Mouse (Mus musculus): Measurements from ENCODE around the gene Plcb4.

Gene Plcb4

DNA sequence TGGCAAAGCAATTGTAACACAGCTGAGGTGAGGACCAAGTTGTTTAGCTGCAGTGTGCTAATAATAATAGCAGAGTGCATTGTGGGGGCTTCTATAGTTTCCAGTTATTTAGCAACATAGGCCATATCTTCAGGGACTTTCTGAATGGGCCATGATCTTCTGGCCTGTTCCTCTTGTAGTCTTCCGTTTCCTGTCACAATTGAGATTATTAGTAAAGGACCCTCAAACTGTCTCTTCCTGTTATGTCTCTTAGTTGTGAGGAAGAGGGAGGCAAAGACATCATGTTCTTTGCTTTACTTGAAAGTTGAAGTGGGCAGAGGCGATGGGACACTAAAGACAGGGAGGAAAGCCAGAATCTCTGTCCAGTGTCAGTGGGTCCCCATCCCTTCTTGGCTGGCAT is 195.2 kb downstream of the Plcb4 start:
- no peak for DNase-seq (ENCODE audit: low read depth, low spot score)

DNA sequence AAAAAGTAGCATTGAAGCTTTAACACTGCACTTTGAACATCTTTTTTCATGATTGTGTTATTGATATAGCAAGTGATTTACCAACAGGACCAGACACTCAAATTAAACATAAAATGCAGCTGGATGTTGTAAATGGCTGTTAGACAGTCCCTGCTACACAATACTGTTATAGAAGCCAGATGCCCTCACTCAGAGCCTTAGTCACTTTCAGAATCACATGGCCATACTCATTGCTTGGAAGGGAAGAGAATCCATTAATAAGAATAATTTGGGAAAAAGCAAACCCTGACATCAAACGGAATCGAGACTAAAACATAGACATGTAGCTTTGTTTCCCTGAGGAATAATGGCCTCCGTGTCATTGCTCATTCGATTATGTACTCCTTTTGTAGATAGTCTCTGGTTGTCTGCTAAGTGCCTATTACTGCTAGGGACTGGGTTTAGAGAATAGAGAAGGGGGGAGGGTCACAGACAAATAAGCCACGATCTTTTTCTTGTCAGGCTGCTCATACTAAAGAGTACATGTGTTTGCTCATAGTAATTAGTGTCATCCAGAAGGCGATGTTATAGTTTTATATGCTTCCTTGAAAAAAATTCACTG is 197.2 kb downstream of the Plcb4 start:
- DNase-seq (ENCODE audit: low read depth, low spot score): no peak

DNA sequence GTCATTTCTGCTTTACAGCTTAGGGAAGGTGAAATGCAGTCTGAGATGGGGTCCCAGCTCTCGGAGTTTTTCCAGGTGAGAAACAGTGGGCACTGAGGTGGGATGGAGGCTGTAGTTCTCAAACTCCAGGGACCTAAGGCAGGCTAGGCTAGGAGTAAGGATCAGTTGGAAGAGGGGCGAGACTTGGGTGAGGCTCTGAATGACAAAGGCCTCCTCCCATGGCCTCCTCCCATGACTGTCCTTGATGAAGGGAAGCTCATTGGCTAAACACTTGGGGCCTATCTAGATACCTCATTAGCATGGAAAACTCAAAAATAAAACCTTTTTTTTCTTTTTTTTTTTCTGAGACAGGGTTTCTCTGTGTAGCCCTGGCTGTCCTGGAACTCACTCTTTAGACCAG is 198.0 kb downstream of the Plcb4 start:
- no peak for DNase-seq (ENCODE audit: low read depth, low spot score)

DNA sequence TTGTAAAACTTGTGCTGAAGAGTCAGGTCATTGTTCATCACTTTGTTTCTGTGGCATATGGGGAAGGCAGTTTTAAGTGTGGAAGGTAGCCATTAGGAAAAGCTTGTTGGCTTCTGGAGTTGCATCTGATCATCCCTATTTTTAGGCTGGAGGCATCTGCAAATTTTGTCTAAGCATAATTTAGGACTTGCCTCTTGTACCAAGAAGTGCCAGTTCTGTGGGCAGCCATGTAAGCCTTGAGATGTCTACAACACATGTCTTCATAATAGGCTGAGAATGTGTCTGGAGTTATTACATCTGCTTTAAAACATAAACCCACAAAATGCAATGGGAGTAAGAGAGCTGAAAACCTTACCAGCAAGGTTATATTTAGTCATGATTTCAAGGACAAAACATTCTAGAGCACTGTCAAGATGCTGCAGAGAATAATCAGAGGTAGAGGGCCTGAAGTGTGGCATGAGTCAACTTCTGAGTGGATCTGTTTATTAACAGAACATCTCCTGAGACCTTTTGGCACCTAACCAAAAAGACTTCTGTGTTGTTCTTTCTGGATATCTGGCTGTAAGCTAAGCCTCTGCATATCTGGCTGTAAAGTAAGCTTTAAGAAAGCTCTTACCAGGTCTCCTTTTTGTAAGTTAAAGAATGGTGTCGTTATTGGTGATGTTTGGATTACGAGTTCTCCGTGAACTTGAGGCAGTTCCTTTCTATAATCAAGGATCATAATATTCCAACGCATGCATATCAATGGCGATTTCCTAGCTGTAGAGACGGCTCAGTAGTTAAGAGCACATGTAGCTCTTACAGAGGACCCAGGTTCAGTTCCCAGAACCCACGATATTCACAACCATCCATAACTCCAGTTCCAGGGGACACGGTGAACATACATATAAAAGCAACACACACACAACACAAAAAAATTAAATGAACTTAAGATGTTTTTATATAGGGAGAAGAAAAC is 203.0 kb downstream of the Plcb4 start:
- no peak for DNase-seq (ENCODE audit: low read depth, low spot score)

DNA sequence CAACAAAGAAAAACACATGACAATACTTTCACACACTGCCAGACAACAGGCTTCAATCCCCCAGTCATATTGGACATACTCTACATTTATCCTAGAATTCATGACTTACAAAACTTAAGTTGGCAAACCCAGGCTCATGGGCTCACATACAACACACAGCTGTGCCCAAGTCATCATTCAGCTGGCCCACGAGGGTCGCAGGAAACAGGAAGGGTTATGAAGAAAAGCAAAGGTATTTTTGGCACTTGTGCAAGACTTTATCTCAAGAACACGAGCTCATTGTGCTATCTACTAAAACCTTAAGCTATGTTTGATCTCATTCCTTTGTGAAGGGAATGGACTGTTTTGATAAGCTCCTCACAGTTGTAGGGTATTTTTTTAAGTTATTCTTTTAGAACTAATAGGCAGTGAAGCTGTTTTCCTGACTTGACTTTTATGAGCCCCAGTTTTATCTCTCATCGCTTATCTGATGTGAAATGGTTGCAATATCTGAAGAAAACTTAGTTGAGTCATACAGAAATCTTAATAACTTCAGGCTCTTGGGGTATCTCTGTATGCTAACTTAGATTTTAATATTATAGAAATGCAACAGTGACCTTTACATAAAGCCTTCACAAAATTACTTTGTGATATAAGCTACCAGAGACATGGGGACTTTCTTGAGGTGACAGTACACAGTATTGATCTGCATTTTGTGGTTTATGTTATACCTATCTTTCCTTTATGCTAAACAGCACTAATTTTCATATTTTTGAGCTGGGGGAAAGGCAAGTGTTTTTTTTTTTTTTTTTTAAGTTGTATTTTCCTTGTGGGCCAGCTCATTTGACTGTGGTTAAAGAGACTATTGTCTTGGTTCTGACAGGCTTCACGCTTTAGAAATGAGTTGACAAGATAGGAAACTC is 203.9 kb downstream of the Plcb4 start:
- no peak for DNase-seq (ENCODE audit: low read depth, low spot score)

DNA sequence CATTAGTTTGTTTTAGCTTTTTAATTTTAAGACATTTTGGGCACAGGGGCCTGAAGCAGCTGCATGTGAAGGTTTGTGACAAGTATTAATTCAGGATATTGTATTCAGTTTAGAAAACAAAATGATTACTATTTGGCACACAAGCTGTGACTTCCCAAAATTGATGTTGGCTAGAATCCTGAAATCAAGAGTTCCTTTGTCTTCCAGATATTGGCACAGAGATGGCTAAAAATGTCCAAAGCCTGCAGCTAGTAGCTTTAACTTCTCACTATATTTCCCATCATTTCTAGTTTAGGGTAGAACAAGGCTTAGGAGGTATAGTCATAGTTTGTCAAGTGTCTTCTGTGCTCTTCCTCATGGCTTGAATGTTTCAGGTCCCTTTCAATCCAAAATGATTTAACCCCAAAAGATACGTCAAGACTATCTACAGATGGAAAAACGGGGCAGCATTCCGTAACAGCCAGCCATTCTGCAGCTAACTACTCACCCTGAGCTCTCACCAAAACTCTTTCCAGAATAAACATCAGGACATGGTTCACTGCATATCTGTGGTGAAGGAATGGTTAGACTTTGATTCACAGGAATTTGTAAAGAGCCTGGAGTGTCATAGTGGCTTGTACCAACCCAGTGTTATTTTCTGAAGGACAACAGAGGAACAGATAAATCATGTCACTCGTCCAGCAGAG is 204.7 kb downstream of the Plcb4 start:
- DNase-seq (ENCODE audit: low read depth, low spot score): no peak

DNA sequence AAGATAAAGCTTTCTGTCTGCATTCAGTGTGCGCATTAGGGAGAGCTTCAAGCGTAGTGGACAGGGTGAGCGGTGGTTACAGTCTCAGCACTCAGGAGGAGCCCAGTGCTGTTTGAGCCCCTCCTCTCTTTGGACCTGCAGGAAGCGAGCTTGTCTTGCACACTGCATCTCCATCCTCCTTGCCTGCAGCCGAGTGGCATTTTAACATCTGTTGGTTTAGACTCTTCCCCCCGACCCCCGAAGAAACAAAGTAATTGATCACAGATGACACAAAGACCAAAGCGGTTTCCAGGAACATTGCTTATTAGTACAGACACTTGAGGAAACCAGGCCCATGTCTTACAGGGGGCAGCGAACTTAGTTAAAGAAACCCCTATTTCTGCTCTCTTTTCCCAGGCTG is 207.6 kb downstream of the Plcb4 start:
- DNase-seq (ENCODE audit: low read depth, low spot score): no peak

DNA sequence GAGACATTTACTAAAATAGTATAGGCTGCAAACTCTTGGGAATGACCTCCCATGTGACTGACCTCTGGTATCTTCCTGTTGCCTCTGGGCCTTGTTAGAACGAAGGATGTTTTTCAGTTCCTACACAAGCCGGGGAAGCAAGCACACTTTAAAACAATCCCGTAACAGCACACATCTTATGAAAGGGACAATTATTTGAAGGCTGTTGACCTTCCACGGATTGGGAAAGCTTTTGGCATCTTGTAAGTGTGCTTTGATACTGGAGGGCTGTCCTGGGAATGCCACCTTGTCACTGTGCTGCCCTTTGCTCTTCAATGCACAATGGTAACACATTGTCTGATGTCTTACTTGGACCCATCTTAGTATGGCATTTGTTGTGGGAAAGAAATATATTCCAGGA is 208.0 kb downstream of the Plcb4 start:
- DNase-seq (ENCODE audit: low read depth, low spot score): no peak

DNA sequence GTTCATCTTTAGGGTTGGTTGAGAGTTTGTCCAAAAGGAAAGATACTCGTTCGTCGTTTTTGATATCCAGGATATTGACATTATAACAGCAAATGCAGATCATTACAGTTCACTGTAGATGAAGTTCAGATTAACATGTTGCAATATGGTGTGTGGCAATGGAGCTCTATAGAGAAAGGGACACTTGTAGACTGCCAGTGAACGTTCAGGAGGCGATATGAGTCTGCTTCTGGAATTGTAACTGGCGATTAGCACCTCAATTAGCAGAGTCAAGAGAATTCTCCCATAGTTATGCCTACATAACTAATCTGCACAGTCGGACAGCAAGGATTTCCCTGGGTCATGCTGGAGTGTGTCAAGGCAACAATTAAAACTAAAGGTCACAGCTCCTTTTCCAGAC is 210.8 kb downstream of the Plcb4 start:
- DNase-seq (ENCODE audit: low read depth, low spot score): no peak

DNA sequence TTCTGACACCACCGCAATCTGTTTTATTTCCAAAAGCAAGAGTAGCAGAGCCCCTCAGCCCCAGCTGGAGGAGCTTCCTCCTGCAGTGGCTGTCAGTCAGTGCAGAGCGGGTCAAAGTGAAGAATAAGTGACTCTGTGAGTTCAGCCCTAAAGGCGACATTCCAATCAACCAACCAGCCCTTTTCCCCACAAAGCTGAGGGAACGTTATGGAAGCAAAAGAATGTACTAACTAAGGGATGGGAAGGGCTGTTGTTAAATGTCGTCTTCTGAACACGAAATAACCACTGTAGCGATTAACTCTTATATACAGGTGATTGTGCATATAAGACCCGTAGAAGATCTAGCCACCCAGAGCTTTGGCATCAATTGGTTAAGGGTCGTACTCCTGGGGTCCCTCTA is 214.3 kb downstream of the Plcb4 start:
- no peak for DNase-seq (ENCODE audit: low read depth, low spot score)

DNA sequence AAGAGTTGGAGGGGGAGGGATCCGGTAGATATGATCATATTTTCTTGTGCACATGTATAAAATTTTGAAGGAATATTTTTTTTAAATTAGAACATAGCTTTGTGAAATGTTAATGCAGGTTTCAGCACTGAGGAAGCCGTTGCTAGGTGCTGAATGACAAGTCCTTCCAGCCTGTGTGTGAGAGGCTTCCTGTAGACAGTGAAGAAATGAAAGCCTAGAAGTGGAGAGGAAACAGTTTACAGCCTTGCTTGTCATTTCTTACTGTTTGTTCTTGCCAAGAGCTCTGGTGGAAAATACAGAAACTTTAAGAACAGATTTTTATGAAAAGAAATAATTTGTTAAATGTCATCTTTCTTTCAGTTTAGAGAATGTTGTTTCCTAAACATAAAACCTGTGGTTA is 214.9 kb downstream of the Plcb4 start:
- no peak for DNase-seq (ENCODE audit: low read depth, low spot score)

DNA sequence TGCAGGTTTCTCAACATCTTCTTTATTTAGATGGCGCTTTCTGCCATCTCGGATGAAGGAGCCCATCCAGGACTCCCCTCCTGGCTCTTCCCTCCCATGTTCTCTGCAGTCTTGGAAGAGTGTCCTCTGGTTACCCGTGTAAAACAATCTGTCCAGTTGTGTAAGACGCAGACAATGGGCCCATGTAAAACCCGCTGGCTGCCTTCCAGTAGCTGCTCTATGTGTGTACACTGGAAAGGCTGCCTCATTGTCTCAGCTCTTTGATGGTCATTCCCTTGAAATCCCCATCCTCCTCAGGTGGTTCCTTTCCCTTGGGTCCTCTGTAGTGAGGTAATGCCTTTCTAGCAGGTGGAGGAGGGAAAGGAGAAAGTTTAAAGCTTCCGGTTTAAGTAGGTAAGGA is 216.7 kb downstream of the Plcb4 start:
- DNase-seq (ENCODE audit: low read depth, low spot score): peak; percentile 38

DNA sequence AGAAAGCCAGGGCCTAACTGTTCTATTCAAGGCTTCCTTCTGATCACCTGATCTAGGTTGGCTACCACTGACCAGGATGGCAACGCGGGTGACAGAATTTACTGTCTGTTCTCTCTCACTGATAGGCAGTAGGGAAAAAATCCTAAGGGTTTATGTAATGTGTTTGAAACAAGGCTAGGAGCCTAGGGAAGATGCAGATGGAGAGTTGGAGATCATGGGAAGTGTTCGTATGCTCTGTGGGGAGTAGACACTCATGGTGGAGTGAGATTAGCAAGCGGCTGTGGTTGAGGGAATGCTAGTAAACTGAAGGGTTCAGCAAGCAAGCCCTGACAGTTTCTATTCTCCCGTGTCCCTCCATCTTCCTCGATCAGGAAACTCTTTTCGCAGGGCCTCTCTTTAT is 220.5 kb downstream of the Plcb4 start:
- DNase-seq (ENCODE audit: low read depth, low spot score): no peak

DNA sequence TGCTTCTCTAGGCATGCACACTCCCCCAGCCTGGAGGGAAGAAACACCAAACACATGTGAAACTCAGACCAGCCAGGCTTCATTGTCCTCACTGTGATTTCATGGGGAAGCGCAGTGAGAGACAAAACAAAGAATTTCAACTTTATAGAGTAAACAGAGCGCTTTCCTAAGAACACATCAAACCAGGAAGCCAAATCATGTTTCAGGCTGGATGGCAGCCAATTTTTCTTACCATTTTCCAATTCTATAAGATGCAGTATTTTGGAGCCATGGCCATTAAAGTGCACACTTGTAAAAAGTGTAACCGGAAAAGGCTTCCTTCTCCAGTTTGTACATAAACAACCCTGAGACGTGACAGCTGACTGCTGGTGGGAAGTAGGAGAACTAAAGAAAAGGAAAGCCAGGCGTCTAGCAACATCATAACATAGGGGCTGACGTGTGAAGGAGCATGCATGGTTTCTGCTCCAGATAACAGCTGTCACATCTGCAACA is 221.5 kb downstream of the Plcb4 start:
- DNase-seq (ENCODE audit: low read depth, low spot score): no peak

DNA sequence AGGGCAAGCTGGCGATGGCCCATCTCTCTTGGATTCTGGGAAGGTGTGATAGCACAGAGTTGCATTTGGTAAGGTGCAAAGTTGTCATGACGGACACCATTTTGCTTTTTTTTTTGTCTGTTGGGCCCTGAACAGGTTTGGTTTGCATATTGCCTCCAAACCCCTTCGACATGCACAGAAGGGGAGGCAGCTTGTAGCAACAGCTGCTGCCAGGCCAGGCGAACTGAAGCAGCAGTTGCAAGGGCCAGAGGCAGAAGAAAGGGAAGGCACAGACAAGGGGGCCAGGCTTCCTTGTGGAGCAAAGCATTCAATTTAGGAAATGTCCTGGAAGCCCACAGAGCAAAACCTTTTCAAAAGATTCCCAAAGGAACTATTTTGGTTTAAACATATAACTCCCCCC is 224.5 kb downstream of the Plcb4 start:
- no peak for DNase-seq (ENCODE audit: low read depth, low spot score)

DNA sequence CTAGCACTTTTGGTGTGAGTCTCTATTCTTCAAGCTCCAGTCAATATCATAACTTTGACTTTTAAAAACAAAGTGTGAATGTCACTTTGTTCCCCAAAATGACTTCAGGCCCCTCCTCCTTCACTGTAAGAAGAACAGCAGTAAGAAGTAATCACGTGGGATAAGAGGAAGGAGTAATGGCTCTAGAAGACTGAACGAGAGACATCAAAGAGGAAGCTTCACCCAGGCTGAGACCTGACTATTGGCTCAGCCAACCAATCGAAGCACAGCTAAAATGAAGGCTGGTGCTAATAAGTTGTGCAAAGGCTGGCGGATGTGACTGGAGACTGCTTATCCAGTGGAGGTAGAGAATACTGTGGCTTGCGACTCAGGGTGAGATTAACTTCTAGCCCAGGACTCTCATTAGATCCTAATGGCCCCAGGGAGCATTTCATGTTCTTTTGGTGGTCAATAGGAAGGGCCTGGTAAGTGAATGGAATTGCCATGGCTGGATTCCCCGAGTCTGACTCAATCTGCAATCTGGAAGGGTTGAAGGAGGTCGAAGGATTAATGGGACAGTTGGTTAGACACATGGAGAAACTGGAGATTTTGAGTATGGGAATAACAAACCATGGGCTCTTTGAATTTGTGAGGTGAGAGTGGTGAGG is 225.8 kb downstream of the Plcb4 start:
- DNase-seq (ENCODE audit: low read depth, low spot score): no peak

DNA sequence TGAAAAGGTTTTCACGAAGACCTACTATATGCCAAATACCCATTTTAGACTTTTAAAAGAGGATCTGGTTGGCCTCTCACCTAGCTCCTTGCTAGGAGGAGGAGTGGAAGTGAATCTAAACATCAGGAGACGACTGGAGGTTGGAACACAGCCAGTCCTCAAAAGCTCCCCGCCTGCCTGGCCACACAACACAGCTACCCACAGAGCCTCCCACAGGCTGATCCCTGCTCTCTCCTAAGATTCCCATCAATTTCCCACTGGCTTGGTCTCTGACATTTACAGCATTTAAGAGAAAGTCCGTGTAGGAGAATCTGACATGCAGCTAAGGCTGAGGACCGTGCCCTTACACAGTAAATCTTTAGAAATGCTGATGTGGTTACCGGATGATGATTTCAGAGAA is 226.8 kb downstream of the Plcb4 start:
- no peak for DNase-seq (ENCODE audit: low read depth, low spot score)

DNA sequence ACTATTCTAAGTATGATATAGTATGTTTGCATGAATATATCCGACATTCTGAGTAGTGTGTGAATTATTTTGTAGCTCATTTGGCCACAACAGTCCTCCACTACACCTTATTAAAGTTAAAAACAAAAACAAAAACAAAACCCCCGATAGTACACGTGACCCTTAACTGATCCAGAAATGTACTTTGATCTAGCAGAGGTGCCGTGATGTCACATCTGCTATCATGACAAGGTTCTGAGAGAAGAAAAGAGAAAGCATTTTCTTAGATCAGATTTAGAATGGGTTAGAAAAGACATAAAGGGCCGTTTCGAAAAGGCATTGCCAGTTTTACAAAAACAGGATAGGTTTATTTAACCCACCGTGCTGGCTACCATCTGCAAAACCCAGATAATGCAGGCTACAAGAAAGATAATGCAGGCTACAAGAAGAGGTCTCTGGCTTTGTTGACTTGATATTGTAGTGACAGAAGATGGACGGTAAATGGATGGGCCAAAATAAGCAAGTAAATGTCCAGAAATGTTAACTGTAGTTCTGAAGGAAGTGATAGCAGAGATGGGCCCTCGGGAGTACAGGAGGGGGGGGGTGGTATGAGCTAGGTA is 227.4 kb downstream of the Plcb4 start:
- no peak for DNase-seq (ENCODE audit: low read depth, low spot score)

DNA sequence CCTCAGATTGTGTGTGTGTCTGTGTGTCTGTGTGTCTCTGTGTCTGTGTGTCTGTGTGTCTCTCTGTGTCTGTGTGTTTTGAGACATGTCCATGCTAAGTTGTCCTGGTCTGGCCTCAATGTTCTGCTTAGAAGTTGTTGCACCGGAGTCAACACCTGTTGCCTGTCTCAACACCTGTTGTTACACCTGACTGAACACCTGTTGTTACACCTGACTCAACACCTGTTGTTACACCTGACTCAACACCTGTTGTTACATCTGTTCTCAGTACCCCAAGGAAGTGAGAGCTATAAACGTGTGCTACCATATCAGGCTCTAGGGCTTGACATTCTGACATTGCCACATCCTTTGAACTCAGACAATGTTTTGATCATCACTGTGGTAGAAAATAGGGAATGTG is 229.0 kb downstream of the Plcb4 start:
- no peak for DNase-seq (ENCODE audit: low read depth, low spot score)

DNA sequence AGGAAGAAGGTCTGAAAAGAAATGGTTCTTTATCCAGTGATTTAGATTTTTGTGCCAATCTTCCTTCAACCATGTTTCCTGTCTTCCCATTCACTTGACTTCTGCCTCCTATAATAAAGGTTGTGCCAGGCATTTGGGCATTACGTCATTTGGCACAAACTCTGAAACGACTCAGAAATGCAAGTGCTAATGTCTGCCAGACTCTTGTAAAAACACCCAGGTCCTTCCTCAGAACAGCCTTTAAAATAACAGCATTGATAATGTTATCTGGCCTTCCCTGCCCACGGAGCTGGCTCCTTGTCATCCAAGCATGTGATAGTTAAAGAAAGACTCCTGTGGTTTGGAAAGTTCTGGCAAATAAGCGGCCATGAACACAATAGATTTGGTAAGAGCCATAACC is 229.4 kb downstream of the Plcb4 start:
- DNase-seq (ENCODE audit: low read depth, low spot score): no peak

DNA sequence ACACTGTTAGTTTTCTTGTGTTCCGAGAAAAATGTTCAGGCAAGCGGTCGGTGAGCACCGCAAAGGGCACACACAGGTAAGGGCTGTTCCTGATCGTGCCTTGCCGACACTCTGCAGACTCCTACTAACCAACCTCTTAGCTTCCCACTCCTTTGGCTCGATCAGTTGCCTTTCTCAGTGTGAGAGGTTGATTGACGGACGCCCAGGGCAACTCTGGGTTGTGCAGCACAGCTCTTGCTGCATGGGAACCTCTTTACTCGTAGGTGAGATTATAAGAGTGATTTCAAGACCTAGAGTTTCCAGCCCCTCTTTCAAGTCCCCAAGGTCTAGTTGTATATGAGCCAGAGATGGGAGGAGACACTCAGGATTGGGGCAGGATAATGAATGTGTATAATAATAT is 230.0 kb downstream of the Plcb4 start:
- no peak for DNase-seq (ENCODE audit: low read depth, low spot score)

Data from skeletal muscle tissue, adult 2 months (tissue).